8 mouse cellular contexts compared by ENCODE assay signal in genomic region chr2:27676106-27676477, GRCm38 (mm10). TPM values are rescaled to one million over a fixed set of nuclear protein-coding genes. Genes with fewer than 3 reads are reported as not detected.
DNase-seq lines count a peak whose midpoint lies in the region; ATAC-seq and TF ChIP-seq lines count a peak whose summit lies in the region.

Gene Rxra (plus strand): TSS chr2:27676440.

- H3K27me3 ChIP-seq in E14TG2a.4 (ENCODE audit: insufficient read depth, low read length) = peaks cover 78% of the 10 kb centered on the region
- H3K27me3 ChIP-seq in forebrain, embryonic 11.5 days (ENCODE audit: control insufficient read depth, insufficient read depth, low read length) = no peaks in the 10 kb centered on the region; the same call in 1 of the 2 replicates
- no peaks in the 10 kb centered on the region for H3K27me3 ChIP-seq in testis, adult 2 months (ENCODE audit: control insufficient read depth, insufficient read depth, low read length)

- peak; percentile 4; the same call in 1 of the 2 replicates for ATAC-seq in forebrain, embryonic 11.5 days (replicated peaks; ENCODE audit: low FRiP score)
- ATAC-seq in granulocyte monocyte progenitor cell, adult 5-6 weeks (replicated peaks; ENCODE audit: poor library complexity, severe bottlenecking) = no peak

- H3K36me3 ChIP-seq in E14TG2a.4 (ENCODE audit: insufficient read depth, low read length) = no peaks in the 10 kb centered on the region
- no peaks in the 10 kb centered on the region for H3K36me3 ChIP-seq in forebrain, embryonic 11.5 days (ENCODE audit: control insufficient read depth, insufficient read depth, low read length)
- H3K36me3 ChIP-seq in macrophage (ENCODE audit: inconsistent target) = no peaks in the 10 kb centered on the region
- H3K36me3 ChIP-seq in testis, adult 2 months (ENCODE audit: control insufficient read depth, insufficient read depth, low read length) = no peaks in the 10 kb centered on the region

- no peak for TF ChIP-seq CTCF in E14TG2a.4 (conservative IDR thresholded peaks at IDR 0.05; ENCODE audit: low read length)
- no peak for TF ChIP-seq CTCF in testis, adult 2 months (IDR thresholded peaks at IDR 0.05; ENCODE audit: control insufficient read depth, insufficient read depth, insufficient replicate concordance, low read depth, low read length)

- H3K79me2 ChIP-seq in macrophage (ENCODE audit: inconsistent target) = peaks cover 33% of the 10 kb centered on the region

- no peaks in the 10 kb centered on the region for H3K9me3 ChIP-seq in E14TG2a.4 (ENCODE audit: low read length)
- no peaks in the 10 kb centered on the region for H3K9me3 ChIP-seq in forebrain, embryonic 11.5 days (ENCODE audit: control insufficient read depth, low read length)

- H3K9ac ChIP-seq in forebrain, embryonic 11.5 days (ENCODE audit: low read length) = peak within 1 kb of the TSS; percentile 92

- intact Hi-C loops in heart, postnatal 25 days (cut with DNase I) = loop anchor here (5.0 to 10.0 kb wide), 3 partner anchors 66 to 209 kb away; partner anchors contain the start of gene Col5a1

- 4% methylated on average over 16 of the region's 16 CpGs for WGBS in forebrain, embryonic 11.5 days
- WGBS in macrophage (ENCODE audit: missing documents) = 44% methylated on average over 16 of the region's 16 CpGs

- DNase-seq in WW6 (ENCODE audit: low read depth, low spot score) = peak; percentile 45
- DNase-seq in forebrain, embryonic 11.5 days (ENCODE audit: low spot score) = no peak
- peak; percentile 62 for DNase-seq in heart, postnatal 25 days (ENCODE audit: low spot score)
- no peak for DNase-seq in layer of hippocampus, postnatal 25 days (ENCODE audit: extremely low spot score in 1 of 2, low spot score in 1 of 2)

- peaks cover 48% of the 10 kb centered on the region for H3K4me1 ChIP-seq in E14TG2a.4 (replicated peaks; ENCODE audit: low read depth, low read length)
- H3K4me1 ChIP-seq in forebrain, embryonic 11.5 days (replicated peaks; ENCODE audit: control insufficient read depth, insufficient read depth, low read length) = peaks cover 31% of the 10 kb centered on the region
- H3K4me1 ChIP-seq in testis, adult 2 months (ENCODE audit: control insufficient read depth, insufficient read depth, low read length) = peaks cover 20% of the 10 kb centered on the region

- peak within 1 kb of the TSS; percentile 90 for H3K27ac ChIP-seq in forebrain, embryonic 11.5 days (ENCODE audit: low read depth, low read length)
- H3K27ac ChIP-seq in macrophage = no peak within 1 kb of the TSS
- peak within 1 kb of the TSS; percentile 26 for H3K27ac ChIP-seq in testis, adult 2 months (ENCODE audit: control insufficient read depth, insufficient read depth, low read depth, low read length)

- peak within 1 kb of the TSS; percentile 88 for H3K4me3 ChIP-seq in E14TG2a.4 (replicated peaks; ENCODE audit: low read length)
- peak within 1 kb of the TSS; percentile 88 for H3K4me3 ChIP-seq in forebrain, embryonic 11.5 days (ENCODE audit: low read depth, low read length)
- no peak within 1 kb of the TSS; the same call in 1 of the 2 replicates for H3K4me3 ChIP-seq in macrophage (ENCODE audit: inconsistent target)
- H3K4me3 ChIP-seq in testis, adult 2 months (ENCODE audit: control insufficient read depth, low read depth, low read length) = peak within 1 kb of the TSS; percentile 79

- no peak for TF ChIP-seq POLR2A in testis, adult 2 months (IDR thresholded peaks at IDR 0.05; ENCODE audit: control insufficient read depth, low read depth, low read length)

- H3K4me2 ChIP-seq in forebrain, embryonic 11.5 days (ENCODE audit: low read depth, low read length, severe bottlenecking) = peak within 1 kb of the TSS; percentile 95

RNA-seq across cellular contexts. Expression of gene Rxra, which starts in this region (rescaled TPM):
- 6.5 and 6.9 TPM in 2 replicates for polyA plus RNA-seq in forebrain, embryonic 11.5 days (2014; fragmentation: Nextera tagmentation; extraction: Ambion mirVana)
- total RNA-seq in heart, postnatal 25 days (2021) = 10 to 100 TPM; 41.5 to 45.9 TPM
- 10 to 100 TPM; 22.2 to 29.1 TPM for total RNA-seq in layer of hippocampus, postnatal 25 days (2021)
- total RNA-seq in macrophage (2018; cell fraction: chromatin; rRNA removed) = 10 to 100 TPM in 21 of 26 experiments, 1 to 10 TPM in 5; 3.9 to 46.2 (median 29.2) TPM
- total RNA-seq in macrophage (2018; cell fraction: cytosol; rRNA removed) = 10 to 100 TPM; 24.1 to 65.6 (median 50.5) TPM
- total RNA-seq in macrophage (2018; cell fraction: nucleus; rRNA removed) = 10 to 100 TPM in 25 of 26 experiments, 1 to 10 TPM in 1; 8.2 to 53.4 (median 42.8) TPM
- polyA plus RNA-seq in macrophage (2018) = 41.3 to 42.8 TPM (median 41.9 TPM) in 3 replicates
- polyA plus RNA-seq in testis, adult 2 months (2012; rRNA removed) = 54.3 and 55.2 TPM in 2 replicates
- total RNA-seq in granulocyte monocyte progenitor cell, adult 5-6 weeks (2014; fragmentation: Nextera tagmentation) = 1.8 and 3.2 TPM in 2 replicates
- total RNA-seq in granulocyte monocyte progenitor cell, adult 5-6 weeks (2017) = 0.77 and 1.4 TPM in 2 replicates

Comparison
In these comparisons a context has a peak if more than half of its experiments do, and no peak if none do; other contexts are left out.
1. RNA of gene Rxra (total RNA-seq): 41.5 to 45.9 TPM in heart, postnatal 25 days and 22.2 to 29.1 TPM in layer of hippocampus, postnatal 25 days; 0.77 to 3.2 TPM in granulocyte monocyte progenitor cell, adult 5-6 weeks; every median in the first group is over 4 times any median in the second.
2. DNase-seq: peak in WW6 (single experiment) and heart, postnatal 25 days (single experiment); none in forebrain, embryonic 11.5 days (single experiment) and layer of hippocampus, postnatal 25 days (0 of 2).